Mouse (Mus musculus) C2C12 (cell line): ENCODE measurements around the gene Arhgap27. TPM values are rescaled to one million over a fixed set of nuclear protein-coding genes. Genes with fewer than 3 reads are reported as not detected.

ENCODE experiments used
- H3K27me3 ChIP-seq: one replicate; pipeline ENCODE4 v1.6.1; 2011; ENCODE audit not compliant: control insufficient read depth, insufficient read depth, insufficient read length
- H3K36me3 ChIP-seq: one replicate; pipeline ENCODE4 v1.6.1; 2011; ENCODE audit not compliant: control insufficient read depth, insufficient read depth
- H3K4me3 ChIP-seq: one replicate; pipeline ENCODE4 v1.5.1; 2011; ENCODE audit warnings: mild to moderate bottlenecking, control low read depth; ENCODE audit not compliant: poor library complexity, insufficient read depth, severe bottlenecking
- H3K79me2 ChIP-seq: one replicate; pipeline ENCODE4 v1.6.1; 2011; ENCODE audit not compliant: control insufficient read depth, insufficient read depth
- H3K79me3 ChIP-seq: one replicate; pipeline ENCODE4 v1.6.1; 2011; ENCODE audit warnings: low read depth, control low read depth
- H3ac ChIP-seq: one replicate; pipeline ENCODE3; 2011; ENCODE audit warnings: low read depth; ENCODE audit not compliant: control insufficient read depth, insufficient read length
- CEBPB ChIP-seq: IDR thresholded peaks from one replicate; pipeline ENCODE4 v1.6.1; 2011; ENCODE audit warnings: low read depth, mild to moderate bottlenecking, control low read depth, moderate library complexity
- CTCF ChIP-seq: IDR thresholded peaks from one replicate; pipeline ENCODE4 v1.5.1; 2011; ENCODE audit not compliant: control insufficient read depth, insufficient read depth, insufficient read length
- FOSL1 ChIP-seq: IDR thresholded peaks from one replicate; pipeline ENCODE4 v1.8.0; 2011; ENCODE audit warnings: mild to moderate bottlenecking, low read length; ENCODE audit not compliant: poor library complexity, insufficient read depth, severe bottlenecking
- MAX ChIP-seq: IDR thresholded peaks from one replicate; pipeline ENCODE4 v1.6.1; 2011; ENCODE audit warnings: mild to moderate bottlenecking, control low read depth
- MYOD1 ChIP-seq: IDR thresholded peaks from one replicate; pipeline ENCODE4 v1.6.1; 2011; ENCODE audit warnings: low read depth; ENCODE audit not compliant: control insufficient read depth, insufficient read length
- MYOG ChIP-seq: IDR thresholded peaks from one replicate; pipeline ENCODE4 v1.6.1; 2011; ENCODE audit not compliant: control insufficient read depth, insufficient read length; ENCODE audit errors: extremely low read depth
- USF1 ChIP-seq: IDR thresholded peaks from one replicate; pipeline ENCODE4 v1.6.1; 2011; ENCODE audit warnings: low read depth, mild to moderate bottlenecking, control low read depth, moderate library complexity
- polyA plus RNA-seq: library from polyadenylated mRNA; unstranded; fragments of >200 nt; fragmentation: generic; extraction: Trizol; gene quantifications from one replicate; pipeline ENCODE4 v1.2.1, GENCODE M21; 2012; ENCODE audit warnings: missing spikeins

Arhgap27 gene
- polyA plus RNA-seq, 1 experiment = 0.19 TPM

DNA sequence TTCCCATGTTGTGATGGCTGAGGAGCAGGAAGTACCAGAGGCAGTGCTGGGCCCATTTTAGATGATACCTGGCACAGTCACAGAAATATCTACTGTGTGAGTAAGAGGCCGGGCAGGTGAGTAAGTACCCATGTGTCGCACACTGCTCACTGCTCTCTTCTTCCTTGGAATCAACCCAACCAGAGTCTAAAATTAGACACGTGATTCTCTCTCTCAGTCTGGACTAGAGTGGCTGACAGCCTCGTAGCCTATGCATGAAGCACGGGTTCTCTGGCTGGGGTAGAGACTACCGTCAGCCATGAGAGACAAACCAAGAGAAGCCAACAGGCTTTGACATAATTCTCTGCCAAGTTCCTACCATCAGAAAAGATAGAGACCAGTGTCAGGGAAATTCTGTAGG, 14.8 kb upstream of the Arhgap27 start:
- no peak overlapping the region for H3K4me3 ChIP-seq
- no peak overlapping the region for H3ac ChIP-seq

DNA sequence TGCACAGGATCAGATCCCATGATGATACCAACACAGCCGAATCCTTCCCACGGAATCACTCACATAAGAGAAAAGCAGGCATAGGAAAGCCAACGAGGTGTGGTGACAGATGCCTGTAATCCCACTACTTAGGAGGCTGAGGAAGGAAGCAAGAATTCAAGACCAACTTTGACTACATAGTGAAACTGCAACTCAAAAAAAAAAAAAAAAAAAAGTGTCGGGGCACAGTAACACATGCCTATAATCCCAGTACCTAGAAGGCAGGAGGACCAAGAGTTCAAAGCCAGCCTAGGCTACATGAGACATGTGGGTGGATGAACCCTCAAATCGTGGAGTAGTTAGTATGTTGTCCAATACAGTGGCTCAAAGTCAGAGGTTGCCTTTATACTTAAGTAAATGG, 12.3 kb upstream of the Arhgap27 start:
- H3K36me3 ChIP-seq = peaks cover 44% of the 10 kb centered on the region
- H3K79me3 ChIP-seq = peaks cover 3% of the 10 kb centered on the region
- no peaks in the 10 kb centered on the region for H3K79me2 ChIP-seq
- H3ac ChIP-seq = no peak overlapping the region
- H3K4me3 ChIP-seq = no peak overlapping the region
- TF ChIP-seq CEBPB (no peak), CTCF (no peak), MYOD1 (no peak)
- H3K27me3 ChIP-seq = no peaks in the 10 kb centered on the region

More for the DNA sequence above, 14.8 kb upstream of the Arhgap27 start:
- TF ChIP-seq FOSL1 = no peak
- no peak for TF ChIP-seq MAX
- TF ChIP-seq CEBPB = no peak
- no peak for TF ChIP-seq MYOD1
- peak; percentile 40 for TF ChIP-seq USF1
- TF ChIP-seq CTCF = no peak
- peaks cover 3% of the 10 kb centered on the region for H3K79me3 ChIP-seq
- peaks cover 34% of the 10 kb centered on the region for H3K36me3 ChIP-seq
- peaks cover 2% of the 10 kb centered on the region for H3K79me2 ChIP-seq
- no peaks in the 10 kb centered on the region for H3K27me3 ChIP-seq

- Histone ChIP-seq H3K79me2 (no peaks in the 10 kb centered on the region), H3ac (no peak overlapping the region), H3K79me3 (peaks cover under 1% of the 10 kb centered on the region), H3K27me3 (no peaks in the 10 kb centered on the region), H3K4me3 (no peak overlapping the region), H3K36me3 (peaks cover 43% of the 10 kb centered on the region)
- no peak for TF ChIP-seq MYOG
- TF ChIP-seq CEBPB = no peak
- no peak for TF ChIP-seq CTCF
- no peak for TF ChIP-seq FOSL1
- TF ChIP-seq MYOD1 = no peak
- no peak for TF ChIP-seq MAX
- TF ChIP-seq USF1 = no peak
Measured at GRCm38 (mm10) chr11:103375258-103375657, 11.8 kb upstream of the Arhgap27 start.

- H3K27me3 ChIP-seq = no peaks in the 10 kb centered on the region
- no peak overlapping the region for H3K4me3 ChIP-seq
- no peak for TF ChIP-seq FOSL1
- TF ChIP-seq MAX = no peak
- TF ChIP-seq CTCF = no peak
- TF ChIP-seq CEBPB = no peak
- no peak for TF ChIP-seq MYOG
- TF ChIP-seq MYOD1 = no peak
- no peak for TF ChIP-seq USF1
- H3K79me3 ChIP-seq = no peaks in the 10 kb centered on the region
- H3ac ChIP-seq = no peak overlapping the region
- no peaks in the 10 kb centered on the region for H3K79me2 ChIP-seq
- peaks cover 35% of the 10 kb centered on the region for H3K36me3 ChIP-seq
Measured at GRCm38 (mm10) chr11:103373922-103374321, 10.4 kb upstream of the Arhgap27 start.

DNA sequence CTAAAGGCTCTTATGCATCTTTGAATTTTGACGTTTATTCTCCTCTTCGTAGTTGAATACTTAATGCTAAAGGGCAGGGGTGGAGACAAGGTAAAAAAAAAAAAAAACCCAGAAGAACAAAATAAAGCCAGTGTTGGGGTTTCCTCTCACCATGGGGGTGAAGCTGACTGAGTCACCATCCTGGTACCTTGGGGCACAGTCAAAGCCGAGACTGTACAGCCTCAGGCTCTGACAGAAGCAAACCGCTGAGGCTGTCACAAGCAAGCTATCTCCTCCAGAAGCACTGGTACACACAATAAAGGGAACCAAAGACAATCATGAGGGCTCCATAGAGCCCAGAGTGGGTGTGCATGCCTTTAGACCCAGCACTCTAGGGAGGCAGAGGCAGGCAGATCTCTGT, 9.1 kb upstream of the Arhgap27 start:
- no peaks in the 10 kb centered on the region for H3K79me3 ChIP-seq
- no peak for TF ChIP-seq MYOG
- TF ChIP-seq CEBPB = no peak
- H3ac ChIP-seq = no peak overlapping the region
- no peaks in the 10 kb centered on the region for H3K79me2 ChIP-seq
- H3K36me3 ChIP-seq = peaks cover 32% of the 10 kb centered on the region
- H3K27me3 ChIP-seq = no peaks in the 10 kb centered on the region
- H3K4me3 ChIP-seq = no peak overlapping the region

- Histone ChIP-seq H3K79me2 (no peaks in the 10 kb centered on the region), H3K79me3 (no peaks in the 10 kb centered on the region), H3K4me3 (no peak overlapping the region), H3ac (no peak overlapping the region), H3K27me3 (no peaks in the 10 kb centered on the region), H3K36me3 (peaks cover 32% of the 10 kb centered on the region)
- no peak for TF ChIP-seq CTCF
- no peak for TF ChIP-seq MAX
- no peak for TF ChIP-seq USF1
- no peak for TF ChIP-seq MYOG
- TF ChIP-seq FOSL1 = no peak
- no peak for TF ChIP-seq MYOD1
- no peak for TF ChIP-seq CEBPB
Measured at GRCm38 (mm10) chr11:103372068-103372467, 8.6 kb upstream of the Arhgap27 start.
